Mouse (Mus musculus): ENCODE measurements around the gene Fpgs. TPM values are rescaled to one million over a fixed set of nuclear protein-coding genes. Genes with fewer than 3 reads are reported as not detected.
A peak's percentile ranks its signal among the peaks of the same experiment; 100 is the strongest.

Gene Fpgs
- polyA plus RNA-seq, 1 experiment from 2014 or later = 2.8 TPM

DNA sequence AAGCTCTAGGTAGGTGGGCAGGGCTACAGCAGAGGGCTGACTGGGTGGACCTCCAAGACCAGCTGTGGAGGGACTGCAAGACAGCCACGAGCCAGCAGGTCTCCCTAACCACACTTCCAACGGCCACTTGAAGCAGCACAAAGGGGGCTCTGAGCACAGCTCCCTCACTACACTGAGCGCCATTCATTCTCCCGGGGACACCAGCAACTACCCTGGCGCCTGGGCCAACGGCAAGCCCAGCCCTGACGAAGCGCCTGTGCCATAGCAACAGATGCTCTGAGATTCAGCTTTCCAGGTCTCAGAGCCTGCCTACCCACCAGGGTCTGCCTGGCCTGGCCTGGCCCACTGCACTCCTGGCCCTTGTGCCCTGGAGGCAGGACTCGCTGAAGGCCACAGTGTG is 14.8 kb upstream of the Fpgs start:
- H3K27ac ChIP-seq = peak overlapping the region; percentile 22; the same call in 1 of the 2 replicates
- H3K4me3 ChIP-seq (ENCODE audit: inconsistent target) = no peak overlapping the region
- WGBS (ENCODE audit: missing documents) = 61% methylated on average over 9 of the region's 9 CpGs
- peaks cover 36% of the 10 kb centered on the region for H3K79me2 ChIP-seq (ENCODE audit: inconsistent target)
- no peaks in the 10 kb centered on the region for H3K36me3 ChIP-seq (ENCODE audit: inconsistent target)

DNA sequence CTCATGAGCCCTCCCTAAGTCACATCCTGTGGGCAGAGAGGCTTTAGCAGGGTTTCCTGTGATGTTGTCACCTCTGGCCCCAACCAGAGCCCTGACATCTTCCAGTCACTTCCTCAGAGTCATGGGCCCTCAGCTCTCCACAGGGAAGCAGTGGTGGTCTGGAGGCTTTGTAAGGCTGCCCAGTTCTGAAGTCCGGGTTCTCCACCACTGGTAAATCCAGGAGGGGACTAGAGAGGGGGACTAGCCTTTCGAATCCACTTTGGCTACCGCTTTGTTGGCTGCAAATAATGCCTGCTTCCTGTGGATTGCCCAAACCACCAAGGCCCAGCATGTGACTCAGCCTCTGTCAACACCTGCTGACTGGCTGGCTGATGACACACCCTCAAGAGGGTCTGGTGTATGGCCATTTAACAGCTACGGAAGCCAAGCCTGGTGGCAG is 11.1 kb upstream of the Fpgs start:
- WGBS (ENCODE audit: missing documents) = 0% methylated on average over 4 of the region's 4 CpGs
- H3K27ac ChIP-seq = peak overlapping the region; percentile 98
- H3K79me2 ChIP-seq (ENCODE audit: inconsistent target) = peaks cover 22% of the 10 kb centered on the region
- H3K4me3 ChIP-seq (ENCODE audit: inconsistent target) = no peak overlapping the region
- peaks cover 2% of the 10 kb centered on the region; the same call in 1 of the 2 replicates for H3K36me3 ChIP-seq (ENCODE audit: inconsistent target)

DNA sequence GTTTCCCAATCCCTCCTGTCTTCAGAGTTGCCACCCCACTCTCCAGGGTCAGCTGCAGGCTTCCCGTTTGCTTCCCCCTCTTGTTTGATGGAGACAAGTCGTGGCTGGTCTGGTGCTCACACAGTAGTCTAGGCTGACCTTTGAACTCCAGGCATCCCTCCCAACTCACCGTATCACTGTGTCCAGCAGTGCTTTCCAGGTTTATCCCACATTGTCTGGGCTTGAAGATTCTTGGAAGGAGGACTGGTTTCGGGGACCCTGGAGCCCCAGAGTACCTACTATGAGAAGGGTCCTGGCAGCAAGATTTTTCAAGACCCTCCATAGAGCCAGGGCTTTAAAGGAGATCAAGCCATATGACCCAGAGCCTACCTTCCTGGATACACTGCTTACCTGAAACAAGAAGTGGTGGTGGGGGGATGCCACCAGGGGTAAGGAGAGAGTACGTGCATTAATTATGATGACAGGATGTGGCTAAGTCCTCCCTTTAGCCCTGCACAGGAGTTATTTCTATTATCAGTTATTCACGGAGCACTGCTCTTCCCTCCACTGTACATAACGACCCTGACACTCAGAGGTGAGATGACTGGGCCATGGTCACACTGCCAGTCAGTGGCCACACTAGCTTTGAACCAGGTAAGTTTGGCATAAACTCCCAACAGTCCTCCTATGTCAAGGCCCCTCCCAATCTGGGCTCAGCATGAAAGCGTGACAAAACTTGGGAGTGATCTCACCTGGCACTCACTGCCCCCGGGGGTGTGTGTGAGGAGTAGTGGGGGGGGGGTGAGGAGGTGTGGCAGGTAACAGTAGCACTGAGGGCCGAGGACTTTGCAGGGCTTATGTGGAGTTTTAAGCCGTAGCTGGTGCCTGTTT is 10.4 kb upstream of the Fpgs start:
- peaks cover 28% of the 10 kb centered on the region for H3K79me2 ChIP-seq (ENCODE audit: inconsistent target)
- WGBS (ENCODE audit: missing documents) = 25% methylated on average over 11 of the region's 11 CpGs
- peak overlapping the region; percentile 98 for H3K27ac ChIP-seq
- peaks cover 8% of the 10 kb centered on the region; the same call in 1 of the 2 replicates for H3K36me3 ChIP-seq (ENCODE audit: inconsistent target)
- no peak overlapping the region; the same call in 1 of the 2 replicates for H3K4me3 ChIP-seq (ENCODE audit: inconsistent target)

DNA sequence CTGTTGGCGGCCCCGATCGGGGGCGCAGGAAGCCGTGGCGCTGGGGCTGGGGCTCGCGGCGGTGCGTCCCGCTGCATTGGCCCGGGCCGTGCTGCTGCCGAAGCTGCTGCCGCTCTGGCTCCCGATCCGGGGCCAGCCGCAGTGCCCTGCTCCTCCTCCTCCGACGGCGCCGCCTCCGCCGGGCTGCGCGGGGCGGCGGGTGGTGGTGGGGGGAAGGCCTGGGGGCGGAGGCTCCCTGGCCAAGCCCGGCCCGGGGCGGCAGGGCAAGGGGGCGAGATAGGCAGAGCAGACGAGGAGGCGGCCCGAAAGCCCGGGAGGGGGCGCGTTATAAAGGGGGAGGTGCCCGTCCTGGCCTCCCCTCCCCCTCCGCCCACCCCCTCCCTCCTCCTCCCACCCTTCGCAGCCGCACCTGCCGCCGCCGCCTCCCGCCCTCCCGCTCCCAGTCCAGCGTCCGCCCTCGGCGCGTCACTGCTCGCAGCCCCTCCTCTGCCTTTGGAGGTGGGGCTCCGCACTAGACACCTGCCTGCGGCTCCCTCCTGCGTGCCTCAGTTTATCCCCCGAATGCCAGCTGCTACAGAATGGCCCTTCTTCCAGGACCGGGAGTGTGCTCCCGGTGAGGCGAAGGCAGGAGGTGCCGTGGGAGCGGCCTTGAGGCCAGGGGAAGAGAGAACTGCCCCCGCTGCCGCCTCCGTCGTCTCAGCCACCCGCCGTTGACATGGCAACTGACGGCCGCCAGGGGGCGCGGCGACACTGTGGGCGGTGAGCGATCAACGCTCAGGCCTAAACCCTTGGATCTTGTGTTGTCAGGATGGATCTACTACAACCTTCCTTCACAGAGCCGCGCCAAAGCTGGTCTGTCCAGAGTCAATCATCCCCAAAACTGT is 9.2 kb upstream of the Fpgs start, which contains the start of gene Cdk9:
Gene Cdk9 (minus strand): TSS at position 143 of the 884 bp plus-strand sequence.
- peaks cover 40% of the 10 kb centered on the region for H3K79me2 ChIP-seq (ENCODE audit: inconsistent target)
- peak within 1 kb of the TSS; percentile 98 for H3K27ac ChIP-seq
- H3K36me3 ChIP-seq (ENCODE audit: inconsistent target) = peaks cover 19% of the 10 kb centered on the region; the same call in 1 of the 2 replicates
- peak within 1 kb of the TSS; percentile 80 for H3K4me3 ChIP-seq (ENCODE audit: inconsistent target)
- WGBS (ENCODE audit: missing documents) = under 1% methylated on average over 52 of the region's 79 CpGs

DNA sequence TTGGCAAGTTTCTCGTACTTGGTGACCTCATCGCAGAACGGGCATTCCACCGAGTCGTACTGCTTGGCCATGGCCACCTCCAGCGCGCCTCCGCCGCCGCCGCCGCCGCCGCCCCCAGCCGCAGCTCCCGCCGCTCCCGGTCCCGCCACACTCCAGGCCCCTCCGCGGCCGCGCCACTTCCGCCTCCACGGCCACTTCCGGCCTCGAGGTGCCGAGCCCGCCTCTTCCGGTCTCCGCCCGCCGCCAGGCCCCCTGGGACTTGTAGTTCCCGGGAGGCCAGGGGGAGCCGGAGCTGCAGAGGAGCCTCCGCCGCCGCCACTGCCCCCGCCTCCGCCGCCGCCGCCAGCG is 8.6 kb upstream of the Fpgs start:
- Histone ChIP-seq H3K36me3 (ENCODE audit: inconsistent target) (peaks cover 24% of the 10 kb centered on the region; the same call in 1 of the 2 replicates), H3K4me3 (ENCODE audit: inconsistent target) (peak overlapping the region; percentile 80)
- under 1% methylated on average over 37 of the region's 44 CpGs for WGBS (ENCODE audit: missing documents)

DNA sequence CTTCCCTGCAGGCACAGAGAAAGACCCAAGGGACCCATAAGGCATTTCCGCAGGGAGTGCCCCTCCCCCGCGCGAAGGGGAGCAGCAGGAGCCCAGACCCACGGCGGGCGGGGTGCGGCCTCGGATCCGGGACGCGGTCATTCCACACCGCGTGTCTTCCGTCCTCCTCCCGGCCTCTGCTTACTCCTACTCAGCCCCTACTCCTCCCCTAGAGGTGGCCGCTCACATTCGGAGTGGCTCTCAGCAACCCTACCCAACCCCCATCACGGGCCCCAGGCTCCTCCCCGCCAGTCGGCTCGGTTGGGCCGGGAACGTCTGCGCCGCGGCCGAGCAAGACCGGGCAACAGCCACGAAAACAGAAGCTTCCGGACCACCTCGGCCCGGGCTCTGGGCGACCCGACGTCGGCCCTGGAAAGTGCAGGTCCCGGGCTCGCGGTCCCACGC is 8.2 kb upstream of the Fpgs start:
- Histone ChIP-seq H3K36me3 (ENCODE audit: inconsistent target) (peaks cover 27% of the 10 kb centered on the region), H3K4me3 (ENCODE audit: inconsistent target) (peak overlapping the region; percentile 80), H3K27ac (peak overlapping the region; percentile 76), H3K79me2 (ENCODE audit: inconsistent target) (peaks cover 50% of the 10 kb centered on the region)
- under 1% methylated on average over 41 of the region's 41 CpGs for WGBS (ENCODE audit: missing documents)

More for the DNA sequence above, 8.6 kb upstream of the Fpgs start:
- Histone ChIP-seq H3K27ac (peak overlapping the region; percentile 76; the same call in 1 of the 2 replicates), H3K79me2 (ENCODE audit: inconsistent target) (peaks cover 46% of the 10 kb centered on the region)

DNA sequence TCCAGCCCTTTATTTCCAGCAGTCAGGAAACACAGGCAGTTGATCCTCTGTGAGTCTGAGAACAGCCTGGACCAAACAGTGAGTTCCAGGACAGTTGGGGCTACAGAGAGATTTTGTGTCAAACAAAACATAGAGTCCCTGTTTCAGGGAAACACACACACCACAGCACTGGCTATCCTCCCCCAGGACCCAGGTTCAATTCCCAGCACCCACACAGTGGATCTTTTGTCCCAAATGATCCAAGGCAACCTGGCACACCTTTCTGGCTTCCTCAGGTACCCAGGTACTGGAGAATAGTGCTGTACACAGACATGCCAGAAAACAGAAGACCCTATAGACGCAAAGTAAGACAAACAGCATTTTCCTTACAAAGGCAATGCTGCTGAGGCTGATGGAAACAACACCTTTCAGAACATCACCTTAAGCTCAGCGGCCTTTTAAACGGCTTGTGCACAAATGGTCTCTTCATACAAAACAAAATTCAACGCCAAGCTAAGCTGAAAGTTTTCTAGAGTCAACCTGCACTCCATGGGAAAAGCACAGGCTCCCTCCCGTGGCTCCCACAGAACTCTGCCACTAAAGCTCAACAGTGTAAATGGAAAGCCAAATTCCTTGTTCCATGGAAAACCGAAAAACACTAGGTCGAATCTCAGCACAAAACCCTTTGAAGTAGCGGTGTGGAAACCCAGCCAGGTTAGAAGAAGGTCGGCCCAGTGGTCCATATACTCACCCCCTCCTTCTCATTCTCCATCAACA is 7.5 kb upstream of the Fpgs start:
- Histone ChIP-seq H3K27ac (peak overlapping the region; percentile 76), H3K4me3 (ENCODE audit: inconsistent target) (peak overlapping the region; percentile 80), H3K36me3 (ENCODE audit: inconsistent target) (peaks cover 34% of the 10 kb centered on the region), H3K79me2 (ENCODE audit: inconsistent target) (peaks cover 57% of the 10 kb centered on the region)
- WGBS (ENCODE audit: missing documents) = 25% methylated on average over 9 of the region's 9 CpGs

DNA sequence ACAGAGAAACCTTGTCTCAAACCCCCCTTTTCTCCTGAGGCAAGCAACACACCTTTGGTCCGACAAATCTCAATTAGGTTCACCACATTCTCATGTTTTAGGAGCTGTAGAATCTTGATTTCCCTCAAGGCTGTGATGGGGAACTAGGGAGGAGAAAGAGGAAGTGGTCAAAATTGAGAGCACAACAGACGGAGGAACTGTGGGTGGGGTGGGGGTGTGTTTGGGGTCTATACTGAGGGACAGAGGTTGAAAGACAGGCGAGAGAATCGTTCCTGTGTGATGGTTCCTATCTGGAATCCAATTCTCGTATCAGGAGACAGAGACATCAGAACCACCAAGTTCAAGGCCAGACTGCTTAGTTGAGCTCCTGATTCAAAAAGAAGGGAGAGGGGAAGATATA is 6.5 kb upstream of the Fpgs start:
- Histone ChIP-seq H3K4me3 (ENCODE audit: inconsistent target) (peak overlapping the region; percentile 80; the same call in 1 of the 2 replicates), H3K36me3 (ENCODE audit: inconsistent target) (peaks cover 44% of the 10 kb centered on the region), H3K79me2 (ENCODE audit: inconsistent target) (peaks cover 60% of the 10 kb centered on the region), H3K27ac (peak overlapping the region; percentile 76)
- WGBS (ENCODE audit: missing documents) = 0% methylated on average over 5 of the region's 5 CpGs

DNA sequence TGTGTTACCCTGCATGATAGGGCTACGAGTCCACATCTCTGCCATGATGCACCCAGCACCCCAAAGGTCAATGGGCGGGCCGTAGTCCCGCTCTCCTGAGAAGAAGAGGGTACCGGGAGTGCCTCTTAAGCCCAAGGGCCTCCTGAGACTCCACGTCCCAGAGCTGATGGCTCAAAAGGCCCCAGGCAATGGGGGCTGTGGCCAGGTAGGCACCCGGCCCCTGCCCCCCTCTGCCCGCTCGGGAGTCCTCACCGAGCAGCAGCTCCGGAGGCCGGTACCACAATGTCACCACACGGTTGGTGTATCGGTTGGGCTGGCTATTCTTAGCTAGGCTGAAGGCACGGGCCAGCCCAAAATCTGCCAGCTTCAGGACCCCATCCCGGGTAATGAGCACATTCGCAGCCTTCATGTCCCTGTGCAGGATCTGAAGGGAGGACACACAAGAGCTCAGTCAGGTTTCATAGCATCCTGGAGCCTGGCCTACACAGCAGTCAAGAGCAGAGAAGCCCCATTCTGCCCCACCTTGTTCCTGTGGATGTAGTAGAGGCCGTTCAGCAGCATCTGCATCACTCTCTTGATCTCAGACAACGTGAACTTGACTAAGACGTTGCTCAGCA is 5.7 kb upstream of the Fpgs start:
- Histone ChIP-seq H3K4me3 (ENCODE audit: inconsistent target) (no peak overlapping the region), H3K27ac (peak overlapping the region; percentile 76), H3K79me2 (ENCODE audit: inconsistent target) (peaks cover 60% of the 10 kb centered on the region), H3K36me3 (ENCODE audit: inconsistent target) (peaks cover 50% of the 10 kb centered on the region)
- 86% methylated on average over 18 of the region's 20 CpGs for WGBS (ENCODE audit: missing documents)

DNA sequence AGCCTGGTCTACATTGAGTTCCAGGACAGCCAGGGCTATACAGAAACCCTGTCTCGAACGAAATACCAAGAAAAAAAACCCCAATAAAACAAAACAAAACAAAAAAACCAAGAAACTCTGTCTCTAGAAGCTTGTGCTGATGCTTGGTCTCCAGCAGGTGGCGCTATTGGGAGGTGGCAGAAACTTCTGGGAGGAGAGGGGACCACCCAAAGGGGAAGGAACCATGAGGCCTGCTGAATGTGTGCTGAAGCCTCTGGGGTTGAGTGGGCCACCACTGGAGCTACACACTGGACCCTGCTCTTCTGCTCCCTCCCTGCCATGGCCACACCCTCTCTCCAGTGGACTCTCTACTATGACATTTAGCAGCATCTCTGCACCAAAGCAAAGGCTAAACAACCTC is 4.7 kb upstream of the Fpgs start:
- H3K36me3 ChIP-seq (ENCODE audit: inconsistent target) = peaks cover 50% of the 10 kb centered on the region

DNA sequence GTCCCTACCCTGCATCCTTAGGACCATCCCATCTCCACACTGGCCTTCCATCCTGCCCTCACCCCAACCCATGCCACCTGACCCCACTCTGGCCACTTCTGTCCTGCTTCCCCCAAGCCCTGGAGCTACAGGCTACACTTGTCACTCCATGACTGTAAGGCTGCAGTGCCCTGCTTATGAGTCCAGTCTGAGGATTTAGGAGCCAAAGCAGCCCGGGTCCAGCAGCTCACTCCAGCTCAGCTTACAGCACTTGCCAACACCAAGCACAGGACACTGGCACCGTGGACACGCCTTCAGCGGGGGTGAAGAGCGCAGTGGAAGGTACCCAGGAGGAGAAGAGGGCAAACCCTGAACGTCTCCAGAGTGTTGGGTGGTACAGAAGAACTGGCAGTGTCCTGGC is 3.0 kb upstream of the Fpgs start:
- 93% methylated on average over 6 of the region's 6 CpGs for WGBS (ENCODE audit: missing documents)
- Histone ChIP-seq H3K27ac (no peak overlapping the region), H3K4me3 (ENCODE audit: inconsistent target) (no peak overlapping the region), H3K79me2 (ENCODE audit: inconsistent target) (peaks cover 58% of the 10 kb centered on the region), H3K36me3 (ENCODE audit: inconsistent target) (peaks cover 50% of the 10 kb centered on the region)

More for the DNA sequence above, 4.7 kb upstream of the Fpgs start:
- no peak overlapping the region for H3K27ac ChIP-seq
- no peak overlapping the region for H3K4me3 ChIP-seq (ENCODE audit: inconsistent target)
- 18% methylated on average over 3 of the region's 3 CpGs for WGBS (ENCODE audit: missing documents)
- peaks cover 60% of the 10 kb centered on the region for H3K79me2 ChIP-seq (ENCODE audit: inconsistent target)

DNA sequence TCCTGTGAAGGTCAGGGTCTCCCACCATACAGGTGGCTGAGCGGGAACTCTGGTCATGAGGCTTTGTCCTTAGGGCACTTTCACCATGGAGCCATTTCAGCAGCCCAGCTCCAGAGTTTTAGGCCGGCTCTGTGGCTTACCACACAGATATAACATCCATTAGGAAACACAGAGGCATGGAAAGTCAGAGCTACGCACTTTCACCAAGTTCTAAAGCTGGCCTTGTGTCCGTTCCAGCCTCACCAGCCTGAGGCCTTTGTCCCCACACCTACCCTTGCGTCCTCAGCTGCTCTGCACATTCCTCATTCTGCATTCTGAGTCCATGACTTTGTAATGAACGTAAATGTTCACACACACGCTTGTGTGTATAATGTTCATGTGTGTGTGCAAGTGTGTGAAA is 1.1 kb upstream of the Fpgs start:
- H3K27ac ChIP-seq = no peak overlapping the region
- 93% methylated on average over 7 of the region's 7 CpGs for whole genome bisulfite sequencing (ENCODE audit: missing documents)
- H3K4me3 ChIP-seq (ENCODE audit: inconsistent target) = no peak overlapping the region
- peaks cover 48% of the 10 kb centered on the region for H3K36me3 ChIP-seq (ENCODE audit: inconsistent target)
- peaks cover 38% of the 10 kb centered on the region for H3K79me2 ChIP-seq (ENCODE audit: inconsistent target)

DNA sequence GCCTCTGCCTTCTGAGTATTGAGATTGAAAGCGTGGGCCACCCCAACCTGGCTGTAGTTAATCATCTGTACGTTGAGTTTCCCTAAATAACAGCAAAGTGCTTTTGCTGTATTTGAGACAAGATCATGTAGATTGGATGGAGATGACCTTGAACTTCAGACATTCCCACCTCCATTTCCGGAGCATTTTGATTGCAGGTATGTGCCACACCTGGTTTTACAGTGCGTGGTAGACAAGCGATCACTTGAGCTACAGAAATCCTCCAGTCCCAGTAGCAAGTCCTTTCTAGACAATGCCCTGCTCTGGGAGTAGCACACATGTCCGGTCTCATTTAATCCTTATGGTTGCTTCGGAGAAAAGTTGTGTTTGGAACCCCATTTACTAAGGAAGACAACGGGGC is 899 bp downstream of the Fpgs start:
- H3K4me3 ChIP-seq (ENCODE audit: inconsistent target) = no peak overlapping the region
- WGBS (ENCODE audit: missing documents) = 94% methylated on average over 8 of the region's 8 CpGs
- H3K36me3 ChIP-seq (ENCODE audit: inconsistent target) = peaks cover 29% of the 10 kb centered on the region
- no peak overlapping the region for H3K27ac ChIP-seq
- H3K79me2 ChIP-seq (ENCODE audit: inconsistent target) = peaks cover 18% of the 10 kb centered on the region
